Mouse (Mus musculus): Measurements from ENCODE around the gene Appbp2.

Appbp2 gene

GRCm38 (mm10) chr11:85234990-85235841 lies at the start of gene Appbp2:
Gene Appbp2 (minus strand): TSS chr11:85235130.
- no peak for DNase-seq (ENCODE audit: extremely low read depth, low read depth, low spot score)

DNA sequence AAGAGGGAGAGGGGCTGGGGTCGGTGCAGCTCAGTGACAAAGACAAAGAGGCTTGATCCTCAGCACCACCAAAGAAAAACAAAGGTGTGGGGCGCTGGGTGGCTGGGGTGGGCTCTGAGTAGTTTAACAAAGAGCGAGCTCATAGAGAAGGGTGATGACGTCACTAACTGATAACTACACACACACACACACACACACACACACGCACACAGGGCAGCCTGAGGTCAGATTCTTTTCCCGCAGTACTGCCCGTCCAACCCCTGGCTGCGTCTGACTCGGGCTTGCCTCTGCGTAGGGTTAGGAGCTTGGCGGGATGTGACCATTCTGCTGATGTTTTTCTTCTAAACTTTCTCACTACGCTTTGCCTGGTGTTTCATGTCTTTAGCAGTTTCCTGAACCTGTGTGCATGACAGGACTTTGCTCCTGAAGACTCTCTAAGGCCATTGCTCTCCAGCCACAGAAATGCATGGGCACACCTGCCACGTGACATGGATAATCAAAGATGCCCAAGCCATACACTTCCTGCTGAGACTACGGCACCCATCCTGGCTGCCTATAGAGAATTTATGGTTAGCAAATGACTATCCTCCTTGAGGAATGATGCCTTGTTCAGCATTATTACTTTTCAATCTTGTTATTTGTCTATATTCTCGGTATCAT lies 46.4 kb upstream of the Appbp2 start:
- DNase-seq (ENCODE audit: extremely low read depth, low read depth, low spot score) = no peak

DNA sequence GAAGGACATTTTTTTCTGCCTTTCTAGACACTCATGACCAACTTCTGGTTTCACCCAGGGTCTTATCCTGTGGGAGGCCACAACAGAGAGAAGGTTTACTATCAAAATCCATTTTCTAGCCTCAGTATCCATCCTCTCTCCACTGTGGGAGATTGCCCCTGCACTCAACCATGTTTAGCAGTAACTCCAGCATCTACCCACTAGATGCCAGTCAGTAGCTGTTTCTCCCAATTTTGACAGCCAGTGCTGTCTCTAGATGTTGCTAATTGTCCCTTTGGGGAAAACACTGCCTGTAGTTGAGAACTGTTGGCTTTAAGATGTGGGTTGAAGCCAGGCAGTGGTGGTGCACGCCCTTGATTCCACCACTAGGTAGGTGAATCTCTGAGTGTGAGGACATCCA lies 43.2 kb upstream of the Appbp2 start:
- DNase-seq (ENCODE audit: extremely low read depth, low read depth, low spot score) = no peak

GRCm38 (mm10) chr11:85277609-85278008 lies 42.7 kb upstream of the Appbp2 start:
- no peak for DNase-seq (ENCODE audit: extremely low read depth, low read depth, low spot score)

DNA sequence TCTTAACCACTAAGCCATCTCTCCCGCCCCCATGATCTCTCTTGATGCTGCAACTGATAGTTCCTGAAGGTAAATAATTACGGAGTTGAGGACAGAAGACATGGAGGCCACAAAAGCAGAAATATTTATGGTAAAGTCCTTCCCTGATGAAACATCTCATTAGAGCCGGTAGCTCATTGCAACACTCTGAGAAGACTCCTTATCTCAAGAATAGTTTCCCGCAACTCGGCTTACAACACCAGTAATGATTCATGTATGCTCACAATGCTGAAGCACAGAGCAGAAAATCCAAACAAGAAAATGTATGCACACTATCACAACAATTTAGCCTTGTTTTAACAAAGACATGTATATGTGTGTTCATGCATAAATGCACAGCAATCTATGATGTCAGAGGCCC lies 40.2 kb upstream of the Appbp2 start:
- no peak for DNase-seq (ENCODE audit: extremely low read depth, low read depth, low spot score)

GRCm38 (mm10) chr11:85273299-85273698 lies 38.4 kb upstream of the Appbp2 start:
- no peak for DNase-seq (ENCODE audit: extremely low read depth, low read depth, low spot score)

GRCm38 (mm10) chr11:85270631-85271030 lies 35.7 kb upstream of the Appbp2 start:
- DNase-seq (ENCODE audit: extremely low read depth, low read depth, low spot score) = no peak

DNA sequence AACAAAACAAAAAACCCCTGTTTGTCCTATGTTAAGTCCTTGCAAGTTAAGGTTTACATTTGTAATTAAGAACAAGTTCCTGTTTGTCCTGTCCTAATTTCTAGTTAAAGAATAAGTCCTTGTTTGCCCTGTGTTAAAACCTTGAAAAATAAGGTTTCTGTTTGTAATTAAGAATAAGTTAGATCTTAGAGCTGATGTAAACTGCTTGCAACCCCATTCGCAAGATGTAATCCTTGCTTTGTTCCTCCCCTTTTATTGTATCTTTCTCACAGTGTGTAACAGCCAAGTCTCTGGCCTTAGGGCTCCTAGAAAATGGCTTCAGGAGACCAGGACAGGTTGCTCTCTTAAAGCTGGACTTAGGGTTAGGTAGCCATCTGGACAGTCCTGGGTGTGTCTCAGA lies 32.5 kb upstream of the Appbp2 start:
- no peak for DNase-seq (ENCODE audit: extremely low read depth, low read depth, low spot score)

GRCm38 (mm10) chr11:85264635-85265034 lies 29.7 kb upstream of the Appbp2 start:
- no peak for DNase-seq (ENCODE audit: extremely low read depth, low read depth, low spot score)

DNA sequence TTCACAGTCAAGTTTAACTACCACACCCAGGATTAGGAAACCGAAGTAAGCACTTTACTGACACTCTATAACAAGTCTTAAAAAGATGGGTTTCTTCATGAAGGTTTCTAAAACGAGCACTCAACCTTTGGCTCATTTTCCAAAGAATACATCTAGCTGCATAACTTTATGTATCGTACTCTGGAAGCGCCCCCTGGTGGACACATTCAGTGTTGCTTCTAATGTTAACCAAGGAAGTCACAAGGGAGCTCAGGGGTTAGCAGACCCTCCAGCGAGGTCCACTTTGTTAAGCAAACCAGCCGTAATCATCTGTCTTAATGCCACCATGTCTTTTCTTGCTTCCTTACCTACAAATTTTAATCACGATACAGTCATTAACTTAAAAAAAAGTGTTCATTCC lies 26.3 kb upstream of the Appbp2 start:
- DNase-seq (ENCODE audit: extremely low read depth, low read depth, low spot score) = no peak

DNA sequence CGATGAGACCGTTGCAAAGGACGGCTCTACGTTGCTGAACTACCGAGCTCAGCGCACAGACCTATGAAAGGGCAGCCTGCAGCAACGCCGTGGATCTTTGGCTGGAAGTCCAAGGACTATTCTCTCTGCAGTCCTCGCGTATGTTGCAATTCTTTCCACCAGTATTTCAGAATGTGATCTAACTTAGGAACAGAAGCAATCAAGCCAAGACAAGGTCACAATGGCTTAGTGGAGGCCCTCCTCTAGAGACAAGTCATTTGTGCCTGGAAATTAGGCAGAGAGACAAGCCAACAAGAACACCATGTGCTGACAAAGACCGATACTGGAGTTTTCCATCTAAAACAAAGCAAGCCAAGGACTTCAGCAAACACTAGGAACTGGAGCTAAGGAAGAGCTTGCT lies 24.0 kb upstream of the Appbp2 start:
- DNase-seq (ENCODE audit: extremely low read depth, low read depth, low spot score) = peak; percentile 65

DNA sequence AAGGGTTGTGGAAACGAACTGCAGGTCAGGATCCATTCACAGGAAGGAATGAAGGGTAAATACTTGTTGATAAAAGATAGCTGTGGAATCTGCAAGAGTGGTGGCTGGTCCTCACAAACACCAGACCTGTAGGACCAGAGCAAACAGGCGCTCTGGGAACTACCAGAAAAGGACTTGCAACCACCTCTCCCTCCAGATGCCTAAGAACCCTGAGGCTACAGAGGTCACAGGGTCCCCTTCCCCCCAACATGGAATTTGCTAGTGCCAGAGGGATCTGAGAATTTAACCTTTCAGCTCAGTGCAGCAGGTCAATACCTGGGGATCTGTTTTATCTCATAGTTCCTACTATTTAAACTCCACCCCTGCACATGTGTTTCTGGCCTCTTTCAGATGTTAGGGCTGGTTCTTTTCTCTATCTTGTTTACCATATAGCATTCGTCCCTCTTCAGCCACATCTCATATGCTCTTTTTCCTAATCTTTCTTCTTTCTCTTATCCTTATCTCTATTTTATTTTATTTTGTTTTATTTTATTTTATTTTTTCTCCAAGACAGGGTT lies 20.6 kb upstream of the Appbp2 start:
- DNase-seq (ENCODE audit: extremely low read depth, low read depth, low spot score) = no peak

- DNase-seq (ENCODE audit: extremely low read depth, low read depth, low spot score) = no peak
Measured at GRCm38 (mm10) chr11:85253641-85254040, 18.7 kb upstream of the Appbp2 start.

GRCm38 (mm10) chr11:85253006-85253405 lies 18.1 kb upstream of the Appbp2 start:
- DNase-seq (ENCODE audit: extremely low read depth, low read depth, low spot score) = no peak

- DNase-seq (ENCODE audit: extremely low read depth, low read depth, low spot score) = no peak
Measured at GRCm38 (mm10) chr11:85251955-85252354, 17.0 kb upstream of the Appbp2 start.

- DNase-seq (ENCODE audit: extremely low read depth, low read depth, low spot score) = no peak
Measured at GRCm38 (mm10) chr11:85250467-85250866, 15.5 kb upstream of the Appbp2 start.

- DNase-seq (ENCODE audit: extremely low read depth, low read depth, low spot score) = no peak
Measured at GRCm38 (mm10) chr11:85249338-85249737, 14.4 kb upstream of the Appbp2 start.

DNA sequence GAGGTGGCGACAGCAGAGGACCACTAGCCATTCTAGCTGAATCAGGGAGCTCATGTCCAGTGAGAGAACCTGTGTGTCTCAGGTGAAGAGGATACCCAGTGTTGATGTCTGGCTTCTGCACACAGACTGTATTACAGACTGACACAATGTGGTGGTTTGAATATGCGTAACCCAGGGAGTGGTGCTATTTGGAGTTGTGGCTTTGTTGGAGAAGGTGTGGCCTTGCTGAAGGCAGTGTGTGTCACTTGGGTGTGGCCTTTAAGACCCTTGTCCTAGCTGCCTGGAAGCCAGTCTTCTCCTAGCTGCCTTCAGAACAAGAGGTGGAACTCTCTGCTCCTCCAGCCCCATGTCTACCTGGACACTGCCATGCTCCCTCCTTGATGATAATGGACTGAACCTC lies 13.2 kb upstream of the Appbp2 start:
- DNase-seq (ENCODE audit: extremely low read depth, low read depth, low spot score) = no peak

DNA sequence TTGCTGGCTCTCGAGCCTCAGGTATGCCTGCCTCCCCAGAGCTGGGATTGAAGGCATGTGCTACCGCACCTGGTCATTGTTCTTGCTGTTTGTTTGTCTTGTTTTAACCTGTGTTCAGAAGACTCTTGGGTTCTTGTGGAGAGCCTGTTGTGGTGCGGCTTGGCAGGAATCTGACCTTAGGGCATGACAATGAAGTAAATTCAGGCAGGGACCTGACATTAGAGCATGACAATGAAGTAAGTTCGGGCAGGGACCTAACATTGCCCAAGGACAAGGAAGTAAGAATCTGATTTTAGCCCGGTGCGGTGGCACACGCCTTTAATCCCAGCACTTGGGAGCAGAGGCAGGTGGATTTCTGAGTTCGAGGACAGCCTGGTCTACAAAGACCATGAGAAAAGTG lies 6.3 kb upstream of the Appbp2 start:
- no peak for DNase-seq (ENCODE audit: extremely low read depth, low read depth, low spot score)

DNA sequence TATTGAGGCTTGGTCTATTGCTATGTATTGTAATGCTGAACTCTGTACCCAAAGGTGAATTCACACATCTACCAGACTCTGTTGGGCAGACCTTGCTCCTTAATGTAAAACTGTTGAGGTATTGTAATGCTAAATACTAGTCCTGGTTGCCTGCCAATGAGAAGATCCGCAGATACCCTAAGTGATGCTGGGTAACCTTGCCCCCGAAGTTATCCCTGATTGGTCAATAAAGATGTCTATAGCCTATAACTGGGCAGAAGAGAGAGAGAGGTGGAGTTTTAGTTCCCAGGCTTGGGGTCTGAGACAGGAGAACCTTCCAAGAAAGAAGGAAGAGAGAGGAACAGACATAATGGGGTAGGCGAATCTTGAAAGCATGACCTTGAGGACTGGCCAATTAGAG lies 5.3 kb upstream of the Appbp2 start:
- DNase-seq (ENCODE audit: extremely low read depth, low read depth, low spot score) = no peak

- DNase-seq (ENCODE audit: extremely low read depth, low read depth, low spot score) = no peak
Measured at GRCm38 (mm10) chr11:85234363-85234989, 454 bp downstream of the Appbp2 start.

Data from fat pad, adult 2 months (tissue).